Mouse (Mus musculus): ENCODE results near the gene Id1.

Id1 gene

GRCm38 (mm10) chr2:152736090-152736601 is at the start of gene Id1:
Id1 (plus strand) TSS chr2:152736251.
- peak; percentile 92 for DNase-seq (ENCODE audit: low spot score)

DNA sequence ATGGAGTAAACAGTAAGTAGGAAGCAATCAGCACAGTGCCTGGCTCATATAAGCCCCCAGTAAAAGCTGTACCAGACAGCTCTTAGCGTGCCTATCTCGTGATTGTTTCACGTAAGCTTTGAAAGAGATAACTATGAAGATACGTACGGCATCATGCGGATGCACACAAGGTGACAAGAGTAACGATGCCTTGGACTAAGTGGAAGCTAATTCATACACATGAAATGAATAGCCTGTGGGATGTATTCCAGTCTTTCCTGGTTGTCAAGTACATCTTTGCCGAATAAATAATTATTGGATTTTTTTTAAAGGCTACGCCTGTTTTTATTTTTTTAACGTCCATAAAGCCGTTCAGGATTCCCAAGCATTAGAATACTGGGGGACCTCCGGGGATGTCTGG is 49.7 kb upstream of the Id1 start:
- no peak for DNase-seq (ENCODE audit: low spot score)

GRCm38 (mm10) chr2:152686806-152687267 is 49.2 kb upstream of the Id1 start, which contains the start of gene Mcts2:
Mcts2 (plus strand) TSS chr2:152687035.
- DNase-seq (ENCODE audit: low spot score) = peak; percentile 92

DNA sequence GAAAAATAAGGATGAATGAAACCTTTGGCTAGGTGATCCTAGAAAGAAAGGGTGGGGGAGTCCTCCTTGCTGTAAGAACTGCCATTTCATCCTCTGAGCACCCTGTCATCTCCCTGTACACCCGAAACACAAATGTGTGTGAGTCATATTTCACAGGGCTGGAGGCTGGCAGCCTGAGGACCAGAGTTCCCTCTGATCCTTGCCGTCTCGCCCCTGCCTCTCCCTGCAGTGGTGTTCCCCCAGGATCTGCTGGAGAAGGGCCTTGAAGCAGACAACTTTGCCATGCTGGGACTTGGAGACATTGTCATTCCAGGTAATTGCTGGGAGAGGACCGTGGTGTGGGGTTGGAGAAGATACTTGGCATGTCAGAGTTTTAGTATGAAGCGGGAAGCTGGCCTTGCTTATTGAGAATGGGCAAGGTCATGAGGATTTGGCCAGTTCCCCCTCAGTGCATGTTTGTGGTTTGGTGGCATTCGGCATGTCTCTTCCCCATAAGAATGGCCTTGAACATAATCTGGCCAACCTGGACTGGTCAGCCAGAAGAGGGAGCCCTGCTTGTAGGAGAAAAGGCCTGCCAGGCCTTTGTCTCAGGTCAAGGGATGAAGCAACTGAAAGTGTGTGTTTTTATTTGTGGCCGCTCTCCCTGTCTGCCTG is 44.4 kb upstream of the Id1 start:
- DNase-seq (ENCODE audit: low spot score) = peak; percentile 50

- peak; percentile 63 for DNase-seq (ENCODE audit: low spot score)
These were observed 42.8 kb upstream of the Id1 start for GRCm38 (mm10) chr2:152693233-152693632.

DNA sequence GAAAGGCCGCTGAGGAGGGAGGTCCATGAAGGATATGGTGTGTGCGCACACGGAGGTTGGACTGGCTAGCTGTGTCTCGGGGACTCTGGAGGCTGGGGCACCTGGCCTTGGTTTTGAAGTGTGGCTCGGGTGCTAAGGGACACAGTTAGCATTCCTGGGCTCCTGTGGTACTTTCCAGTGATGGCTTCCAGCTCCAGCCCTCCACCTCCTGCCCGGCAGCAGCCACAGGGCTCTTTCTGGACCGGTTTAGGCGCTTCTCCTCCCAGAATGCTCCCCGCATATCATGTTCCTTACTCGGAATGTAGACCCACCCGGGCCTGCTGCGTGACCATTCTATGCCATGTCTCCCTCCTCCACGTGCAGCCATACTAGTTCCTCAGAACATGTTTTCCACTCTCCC is 42.3 kb upstream of the Id1 start:
- no peak for DNase-seq (ENCODE audit: low spot score)

- DNase-seq (ENCODE audit: low spot score) = no peak
These were observed 41.3 kb upstream of the Id1 start for GRCm38 (mm10) chr2:152694708-152695107.

DNA sequence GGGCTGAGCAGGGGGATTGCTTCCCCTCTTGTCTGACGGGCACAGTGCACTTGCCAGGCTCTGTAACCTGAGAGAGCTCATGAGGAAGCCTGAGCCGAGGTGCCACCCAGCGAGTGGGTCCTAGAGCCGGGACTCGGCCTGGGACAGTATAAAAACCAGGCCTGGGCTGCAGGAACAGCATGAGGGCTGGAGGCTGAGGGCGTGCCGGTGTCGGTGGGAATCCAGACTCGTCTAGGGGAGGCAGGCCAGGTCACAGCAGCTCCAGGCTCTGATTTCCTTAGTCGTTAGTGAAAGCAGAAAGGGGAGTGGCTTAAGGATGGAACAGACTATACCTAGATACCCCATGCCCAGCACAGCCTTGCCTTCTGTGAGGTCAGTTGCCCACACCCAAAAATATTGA is 40.0 kb upstream of the Id1 start:
- DNase-seq (ENCODE audit: low spot score) = no peak

- DNase-seq (ENCODE audit: low spot score) = peak; percentile 94
These were observed 39.4 kb upstream of the Id1 start for GRCm38 (mm10) chr2:152696476-152697164.

- DNase-seq (ENCODE audit: low spot score) = no peak
These were observed 35.9 kb upstream of the Id1 start for GRCm38 (mm10) chr2:152700138-152700537.

- peak; percentile 48 for DNase-seq (ENCODE audit: low spot score)
These were observed 35.3 kb upstream of the Id1 start for GRCm38 (mm10) chr2:152700725-152701124.

GRCm38 (mm10) chr2:152703596-152704255 is 32.3 kb upstream of the Id1 start:
- no peak for DNase-seq (ENCODE audit: low spot score)

- no peak for DNase-seq (ENCODE audit: low spot score)
These were observed 31.8 kb upstream of the Id1 start for GRCm38 (mm10) chr2:152704256-152704605.

- DNase-seq (ENCODE audit: low spot score) = no peak
These were observed 31.2 kb upstream of the Id1 start for GRCm38 (mm10) chr2:152704811-152705370.

- DNase-seq (ENCODE audit: low spot score) = peak; percentile 72
These were observed 30.0 kb upstream of the Id1 start for GRCm38 (mm10) chr2:152705993-152706571.

- no peak for DNase-seq (ENCODE audit: low spot score)
These were observed 28.9 kb upstream of the Id1 start for GRCm38 (mm10) chr2:152707186-152707585.

DNA sequence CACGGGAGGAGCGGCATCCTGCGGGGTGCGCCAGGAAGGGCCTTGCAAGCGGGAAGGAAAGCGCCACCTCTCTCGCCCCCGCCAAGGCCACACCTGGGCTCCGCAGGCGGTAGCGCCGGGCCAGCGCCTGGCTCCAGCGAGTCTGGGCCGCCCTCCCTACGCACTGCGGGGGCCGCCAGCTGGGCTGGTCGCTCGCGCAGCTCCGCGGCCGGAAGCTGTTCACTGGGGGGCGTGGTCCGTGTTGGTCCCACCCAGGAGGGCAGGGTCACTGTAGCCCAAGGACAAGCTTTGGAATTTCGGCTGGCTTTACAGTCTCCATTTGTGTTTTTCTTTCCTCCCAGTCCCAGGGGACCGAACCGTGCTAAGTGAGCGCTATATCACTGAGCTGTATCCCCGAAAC is 28.4 kb upstream of the Id1 start:
- DNase-seq (ENCODE audit: low spot score) = peak; percentile 95

DNA sequence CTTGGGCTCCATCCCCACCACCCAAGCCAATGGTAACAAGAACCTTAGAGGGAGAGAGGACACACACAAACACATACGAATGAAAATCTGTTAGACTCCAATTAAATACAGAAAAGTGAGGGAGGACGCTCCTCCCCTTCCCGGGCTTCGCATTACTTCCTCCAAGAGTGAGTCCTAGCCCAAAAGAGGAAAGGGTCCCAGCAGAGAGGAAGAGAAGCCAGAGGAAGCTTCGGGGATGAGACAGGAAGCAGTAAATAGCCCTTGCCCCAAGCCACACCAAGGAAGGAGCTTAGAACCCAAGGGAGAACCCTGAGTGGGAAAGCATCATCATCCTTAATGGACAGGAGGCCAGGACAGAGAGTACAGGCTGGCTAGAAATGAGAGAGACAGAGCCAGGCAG is 27.0 kb upstream of the Id1 start:
- DNase-seq (ENCODE audit: low spot score) = no peak

GRCm38 (mm10) chr2:152716241-152716772 is 19.7 kb upstream of the Id1 start:
- peak; percentile 75 for DNase-seq (ENCODE audit: low spot score)

DNA sequence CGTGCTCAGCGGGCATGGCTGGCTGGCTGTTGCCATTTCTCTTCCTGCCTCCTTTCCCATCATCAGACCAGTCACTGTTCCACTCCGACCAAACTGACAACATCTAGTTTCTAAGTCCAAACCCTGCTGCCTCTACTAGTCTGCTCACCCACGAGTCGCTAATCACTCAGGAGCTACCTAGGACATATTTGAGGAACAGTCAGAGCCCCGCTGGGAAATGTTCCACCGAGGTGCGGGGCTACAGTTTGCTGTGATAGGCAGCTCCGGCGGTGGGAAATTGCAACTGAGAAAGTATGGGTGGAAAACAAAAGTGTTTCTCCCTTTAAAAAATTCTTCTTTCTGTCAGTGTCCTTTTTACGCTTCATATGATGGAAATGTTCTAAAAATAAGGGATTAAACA is 18.4 kb upstream of the Id1 start:
- no peak for DNase-seq (ENCODE audit: low spot score)

DNA sequence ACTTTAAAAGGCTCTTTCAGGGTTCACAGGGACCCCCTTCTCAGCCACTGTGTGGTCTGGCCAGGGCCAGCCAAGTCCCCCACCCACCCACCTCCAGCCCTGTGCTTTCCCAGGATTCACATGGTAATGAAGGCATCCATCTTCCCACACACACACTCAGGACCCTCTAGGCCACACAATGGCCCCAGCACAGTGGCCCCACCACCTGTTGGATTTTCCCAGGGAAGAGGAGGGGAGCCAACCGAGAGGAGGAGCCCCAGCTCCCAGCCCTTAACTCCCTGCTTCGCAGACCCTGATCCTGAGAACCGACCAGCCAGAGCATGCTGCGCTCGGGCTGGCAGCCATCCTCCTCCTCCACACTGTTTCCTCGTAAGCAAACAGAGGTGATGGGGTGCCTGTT is 18.0 kb upstream of the Id1 start:
- DNase-seq (ENCODE audit: low spot score) = no peak
